Mouse (Mus musculus) embryonic facial prominence, embryonic 11.5 days (tissue): Measurements from ENCODE around the gene Scaf8. TPM values are rescaled to one million over a fixed set of nuclear protein-coding genes. Genes with fewer than 3 reads are reported as not detected.
"Not testable (repeated sequence)": the region's sequence is repeated elsewhere in the genome, so short reads cannot be mapped to it uniquely, and the experiment has no call there.

ENCODE experiments used
- ATAC-seq: fragments of 200-750 bp; cut with Nextera tagmentation; replicated peaks from 2 replicates; pipeline ENCODE4 v1.8.0; 2017; ENCODE audit warnings: low read depth; ENCODE audit not compliant: insufficient number of reproducible peaks, low FRiP score, low TSS enrichment
- DNase-seq: peaks from one replicate; pipeline ENCODE4 v3.0.0-alpha.2; 2015; ENCODE audit warnings: low spot score
- H3K27ac ChIP-seq: fragments of 300-500 bp; sonication (generic); replicated peaks from 2 replicates; pipeline ENCODE4 v1.5.1; 2014; ENCODE audit warnings: mild to moderate bottlenecking, low read depth, low read length, control low read depth
- H3K27me3 ChIP-seq: fragments of 300-500 bp; sonication (generic); 2 replicates; pipeline ENCODE4 v1.6.1; 2014; ENCODE audit warnings: mild to moderate bottlenecking, low read length, moderate library complexity, mixed read lengths; ENCODE audit not compliant: control insufficient read depth, insufficient read depth
- H3K36me3 ChIP-seq: fragments of 300-500 bp; sonication (generic); replicated peaks from 2 replicates; pipeline ENCODE4 v1.6.1; 2014; ENCODE audit warnings: low read depth, mild to moderate bottlenecking, low read length, moderate library complexity, mixed read lengths; ENCODE audit not compliant: control insufficient read depth, insufficient read depth
- H3K4me1 ChIP-seq: fragments of 300-500 bp; sonication (generic); 2 replicates; pipeline ENCODE4 v1.6.1; 2014; ENCODE audit warnings: low read length, mixed read lengths; ENCODE audit not compliant: control insufficient read depth, insufficient read depth
- H3K4me2 ChIP-seq: fragments of 300-500 bp; sonication (generic); 2 replicates; pipeline ENCODE4 v1.6.1; 2014; ENCODE audit warnings: low read depth, mild to moderate bottlenecking, control low read depth, low read length, moderate library complexity
- H3K4me3 ChIP-seq: fragments of 300-500 bp; sonication (generic); 2 replicates; pipeline ENCODE4 v1.5.1; 2014; ENCODE audit warnings: low read depth, low read length, control low read depth
- H3K9ac ChIP-seq: fragments of 300-500 bp; sonication (generic); replicated peaks from 2 replicates; pipeline ENCODE4 v1.6.1; 2014; ENCODE audit warnings: mild to moderate bottlenecking, control low read depth, low read length
- H3K9me3 ChIP-seq: fragments of 300-500 bp; sonication (generic); replicated peaks from 2 replicates; pipeline ENCODE4 v1.6.1; 2016; ENCODE audit warnings: mild to moderate bottlenecking, low read length, inconsistent platforms, mixed read lengths; ENCODE audit not compliant: control insufficient read depth
- WGBS: fragments of 180-500 bp; shearing (Covaris S2); extraction: QIAGEN DNeasy Blood & Tissue Kit; methylation state at CpG from one replicate; pipeline ENCODE4 v1.1.7; 2014; 5-methylcytosine and 5-hydroxymethylcytosine counted together
- polyA plus RNA-seq: library from polyadenylated mRNA; unstranded; fragments of >200 nt; fragmentation: Nextera tagmentation; extraction: Ambion mirVana; gene quantifications from 2 replicates; pipeline ENCODE4 v1.2.1, GENCODE M21; 2014

Gene Scaf8
- polyA plus RNA-seq, 1 experiment from 2014 or later = 28.5 TPM

DNA sequence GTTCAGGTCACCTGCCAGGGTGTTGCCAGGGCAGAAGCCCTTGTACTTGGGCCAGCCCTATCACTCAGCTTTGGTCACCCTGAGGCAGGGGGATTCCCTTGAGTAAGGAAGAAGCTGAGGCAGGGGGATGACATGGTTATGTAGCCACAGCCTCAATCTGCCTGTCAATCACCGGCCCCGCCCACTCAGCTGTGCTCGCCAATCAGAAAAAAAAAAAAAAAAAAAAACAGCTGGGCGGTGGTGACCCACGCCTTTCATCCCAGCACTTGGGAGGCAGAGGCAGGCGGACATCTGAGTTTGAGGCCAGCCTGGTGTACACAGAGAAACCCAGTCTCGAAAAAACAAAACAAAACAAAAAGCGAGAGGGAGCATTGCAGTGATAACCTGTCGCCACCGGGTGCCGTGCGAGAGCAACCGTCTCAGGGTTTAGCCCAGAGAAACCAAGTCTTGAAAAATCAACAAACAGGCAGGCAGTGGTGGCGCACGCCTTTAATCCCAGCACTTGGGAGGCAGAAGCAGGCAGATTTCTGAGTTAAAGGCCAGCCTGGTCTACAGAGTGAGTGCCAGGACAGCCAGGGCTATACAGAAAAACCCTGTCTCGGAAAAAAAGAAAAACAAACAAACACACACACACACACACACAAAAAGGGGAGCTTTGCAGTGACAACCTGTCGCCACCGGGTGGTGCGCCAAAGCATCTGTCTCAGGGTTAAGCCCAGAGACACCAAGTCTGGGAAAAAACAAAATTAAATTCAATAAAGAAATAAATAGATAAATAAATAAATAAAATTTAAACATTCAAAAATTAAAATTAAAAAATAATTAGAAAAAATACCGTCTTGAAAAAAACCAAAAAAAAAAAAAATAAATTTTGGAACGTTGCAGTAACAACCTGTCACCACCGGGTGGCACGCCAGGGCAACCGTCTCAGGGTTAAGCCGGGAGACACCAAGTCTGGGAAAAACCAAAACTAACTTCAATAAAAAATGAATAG, 31.7 kb upstream of the Scaf8 start:
- H3K4me1 ChIP-seq, H3K4me2 ChIP-seq, H3K9me3 ChIP-seq, H3K27me3 ChIP-seq, H3K27ac ChIP-seq, H3K9ac ChIP-seq, H3K36me3 ChIP-seq, ATAC-seq: not testable (repeated sequence)
- WGBS = 2% methylated on average over 24 of the region's 25 CpGs
- peak; percentile 34 for DNase-seq
- H3K4me3 ChIP-seq = 0 out of 2 replicates have a peak overlapping the region, but pooled peaks have one; percentile 14

DNA sequence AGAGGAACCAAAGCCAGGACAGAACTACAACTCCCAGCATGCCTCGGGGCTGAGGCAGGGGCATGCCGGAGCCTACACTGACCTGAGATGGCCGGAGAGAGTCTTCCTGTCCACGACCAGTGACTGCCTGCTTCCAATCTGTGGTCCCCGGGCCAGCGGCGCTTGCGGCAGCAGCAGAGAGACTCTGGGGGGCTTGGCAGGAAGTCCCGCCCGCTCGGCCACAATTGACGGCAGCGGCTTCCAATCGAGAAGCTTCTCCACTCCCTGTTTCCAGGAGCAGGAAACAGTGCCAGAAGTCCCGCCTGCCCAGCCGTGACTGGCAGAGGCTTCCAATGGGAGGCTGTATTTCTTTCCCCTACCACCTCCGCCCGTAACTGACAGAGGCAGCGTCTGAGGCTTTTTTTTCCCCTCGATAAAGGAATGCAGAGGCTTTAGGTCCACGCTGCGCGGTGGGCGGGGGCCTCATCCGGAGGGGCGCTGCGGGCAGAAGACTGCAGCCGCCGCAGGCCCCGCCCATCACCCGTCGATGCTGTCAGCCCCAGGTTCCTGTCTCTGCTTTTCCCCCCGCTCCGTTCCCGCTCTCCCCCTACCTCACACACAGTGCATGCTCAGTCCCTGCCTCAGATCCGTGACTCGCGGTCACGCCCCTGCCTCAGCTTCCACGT, 30.8 kb upstream of the Scaf8 start:
- peak; percentile 93 for DNase-seq
- Histone ChIP-seq H3K9me3 (peaks cover 2% of the 10 kb centered on the region; the same call in 1 of the 2 replicates), H3K4me3 (peak overlapping the region; percentile 41), H3K9ac (peak overlapping the region; percentile 47), H3K4me1 (no peaks in the 10 kb centered on the region), H3K36me3 (no peaks in the 10 kb centered on the region), H3K27me3 (no peaks in the 10 kb centered on the region), H3K4me2 (peak overlapping the region; percentile 42), H3K27ac (peak overlapping the region; percentile 62)
- WGBS = under 1% methylated on average over 36 of the region's 40 CpGs
- peak; percentile 77 for ATAC-seq

DNA sequence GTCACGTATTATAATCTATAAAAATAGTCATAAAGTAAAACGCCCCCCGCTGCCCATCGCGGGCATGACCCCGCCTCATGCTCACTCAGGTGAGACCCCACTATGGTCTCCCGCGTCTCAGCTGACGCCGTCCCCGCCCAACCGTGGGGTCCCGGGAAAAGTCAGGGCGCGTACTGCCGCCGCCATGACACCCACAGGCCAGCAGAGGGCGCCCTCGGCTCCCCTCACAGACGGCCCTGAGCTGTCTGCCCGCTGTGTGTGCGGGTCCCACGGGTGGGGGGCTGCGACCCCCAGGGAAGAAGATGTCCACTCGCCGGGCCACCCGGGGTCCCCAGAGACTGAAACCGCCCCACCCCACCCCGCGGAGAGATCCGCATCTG, 30.2 kb upstream of the Scaf8 start:
- no peaks in the 10 kb centered on the region for H3K36me3 ChIP-seq
- ATAC-seq = peak; percentile 19
- DNase-seq = peak; percentile 78
- no peaks in the 10 kb centered on the region for H3K4me1 ChIP-seq
- peak overlapping the region; percentile 42 for H3K4me2 ChIP-seq
- peak overlapping the region; percentile 62; the same call in 1 of the 2 replicates for H3K27ac ChIP-seq
- WGBS = 1% methylated on average over 31 of the region's 31 CpGs
- H3K9me3 ChIP-seq = peaks cover 2% of the 10 kb centered on the region; the same call in 1 of the 2 replicates
- H3K4me3 ChIP-seq = peak overlapping the region; percentile 41
- H3K9ac ChIP-seq = peak overlapping the region; percentile 60
- no peaks in the 10 kb centered on the region for H3K27me3 ChIP-seq

DNA sequence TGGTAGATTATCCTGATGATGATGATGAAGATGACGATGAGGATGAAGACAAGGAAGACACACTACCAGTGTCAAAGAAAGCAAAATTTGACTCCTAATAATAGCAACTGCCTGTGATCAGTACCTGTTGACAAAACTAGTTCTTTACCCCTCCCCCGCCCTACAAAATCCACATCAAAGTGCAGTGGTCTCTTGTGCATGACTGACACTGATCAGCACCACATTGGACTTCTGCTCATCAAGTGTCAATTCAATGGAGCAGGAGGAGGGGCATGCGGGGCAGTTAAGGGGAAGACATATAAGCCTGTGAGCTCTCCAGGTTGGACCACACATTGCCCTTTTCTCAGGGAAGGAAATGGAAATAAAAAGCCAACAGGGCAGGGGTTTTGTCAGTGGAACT, 29.6 kb upstream of the Scaf8 start:
- Histone ChIP-seq H3K4me3 (peak overlapping the region; percentile 41), H3K36me3 (no peaks in the 10 kb centered on the region), H3K27ac (no peak overlapping the region), H3K9ac (peak overlapping the region; percentile 60; the same call in 1 of the 2 replicates), H3K4me1 (no peaks in the 10 kb centered on the region), H3K4me2 (no peak overlapping the region; the same call in 1 of the 2 replicates), H3K27me3 (no peaks in the 10 kb centered on the region), H3K9me3 (peaks cover 2% of the 10 kb centered on the region; the same call in 1 of the 2 replicates)
- DNase-seq (peak; percentile 10), ATAC-seq (no peak)
- WGBS = 67% methylated on average over 3 of the region's 3 CpGs

DNA sequence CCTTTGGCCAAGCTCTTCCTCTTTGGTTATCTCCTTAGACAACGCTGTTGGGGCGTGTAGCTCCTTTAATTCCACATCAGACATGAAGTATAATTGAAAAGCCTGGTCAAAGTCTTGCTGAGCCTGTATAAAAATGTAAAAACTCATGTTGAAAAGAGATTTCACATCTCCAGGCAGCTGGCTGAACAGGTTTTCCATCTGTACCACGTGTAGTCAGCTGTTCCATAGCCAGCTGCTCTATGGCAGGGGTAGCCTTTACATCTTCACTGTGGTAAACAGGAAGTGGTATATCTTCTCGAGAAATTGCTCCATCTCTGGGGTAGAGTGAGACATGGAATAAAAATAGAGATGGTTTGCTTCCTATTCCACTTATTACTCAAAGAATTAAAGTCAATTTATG, 22.1 kb upstream of the Scaf8 start:
- Histone ChIP-seq H3K9ac (no peak overlapping the region), H3K27ac (no peak overlapping the region), H3K4me3 (no peak overlapping the region), H3K4me2 (no peak overlapping the region), H3K36me3 (no peaks in the 10 kb centered on the region), H3K27me3 (no peaks in the 10 kb centered on the region), H3K4me1 (no peaks in the 10 kb centered on the region), H3K9me3 (no peaks in the 10 kb centered on the region)
- ATAC-seq (no peak), DNase-seq (no peak)
- WGBS = 55% methylated on average over 4 of the region's 4 CpGs

DNA sequence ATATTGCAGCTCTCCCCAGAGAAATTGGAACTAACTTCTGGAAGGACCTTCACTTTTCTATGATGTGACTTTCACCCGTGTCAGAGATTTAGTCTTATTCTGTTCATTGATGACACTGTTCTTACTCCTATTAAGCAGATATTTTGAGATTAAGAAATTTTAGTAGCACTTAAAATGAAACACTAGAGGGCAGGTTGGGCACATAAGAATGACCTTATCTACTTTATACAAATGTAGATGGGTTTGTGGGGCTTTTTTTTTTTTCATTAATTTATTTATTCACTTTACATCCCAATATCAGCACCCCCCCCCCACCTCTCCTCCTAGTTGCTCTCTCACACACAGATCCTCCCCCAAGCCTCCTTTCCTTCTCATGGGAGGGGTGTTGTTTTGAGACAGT, 15.5 kb upstream of the Scaf8 start:
- not testable (repeated sequence) for H3K9ac ChIP-seq, H3K36me3 ChIP-seq, H3K27me3 ChIP-seq, H3K27ac ChIP-seq, H3K4me1 ChIP-seq, H3K4me3 ChIP-seq, DNase-seq, ATAC-seq, H3K4me2 ChIP-seq, H3K9me3 ChIP-seq
- 86% methylated on average over 1 of the region's 1 CpGs for WGBS

DNA sequence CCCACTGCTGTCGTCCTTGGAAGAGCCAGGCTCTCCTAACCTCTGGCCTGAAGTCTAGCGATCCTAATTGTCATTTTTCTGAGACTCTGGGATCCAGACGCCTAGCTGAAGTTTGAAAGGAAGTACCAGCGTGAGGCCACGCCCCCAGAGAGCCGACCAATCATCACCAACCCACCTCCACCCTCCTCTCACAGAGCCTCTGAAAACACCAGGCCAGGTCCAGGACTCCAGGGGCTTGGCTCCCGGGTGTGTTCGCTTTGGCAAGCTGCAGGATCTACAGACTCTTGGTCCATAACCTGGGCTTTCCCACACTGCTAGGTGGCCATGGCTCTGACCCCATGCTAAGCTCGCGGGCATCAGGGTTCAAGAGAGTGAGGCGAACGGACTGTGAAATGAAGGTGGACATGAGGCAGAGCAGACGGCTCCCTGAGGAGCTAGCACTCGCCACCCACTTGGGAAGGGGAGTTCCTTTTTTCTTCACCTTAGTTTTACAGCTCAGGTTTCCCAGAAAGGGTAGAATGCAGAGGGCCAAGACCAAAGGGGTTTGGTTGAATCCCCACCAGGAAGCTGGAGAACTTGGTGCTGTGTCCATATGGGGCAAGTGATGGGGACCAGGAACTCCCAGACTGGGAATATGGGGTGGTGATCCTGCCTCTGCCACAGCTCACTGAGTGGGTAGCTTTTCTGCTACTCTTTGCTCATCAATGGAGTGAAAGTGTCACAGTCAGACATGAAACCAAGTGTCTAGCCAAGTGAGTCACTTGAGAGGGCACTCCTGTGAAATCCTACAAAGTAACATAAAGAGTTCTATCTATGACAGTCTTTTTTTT, 12.2 kb upstream of the Scaf8 start:
- no peak overlapping the region for H3K9ac ChIP-seq
- WGBS = 1% methylated on average over 14 of the region's 14 CpGs
- H3K4me3 ChIP-seq = peak overlapping the region; percentile 7; the same call in 1 of the 2 replicates
- peak; percentile 75 for DNase-seq
- H3K27me3 ChIP-seq = no peaks in the 10 kb centered on the region
- H3K27ac ChIP-seq = no peak overlapping the region
- peak overlapping the region; percentile 11 for H3K4me2 ChIP-seq
- H3K9me3 ChIP-seq = no peaks in the 10 kb centered on the region
- H3K36me3 ChIP-seq = no peaks in the 10 kb centered on the region
- H3K4me1 ChIP-seq = no peaks in the 10 kb centered on the region
- ATAC-seq = peak; percentile 89
